Mouse (Mus musculus) heart, postnatal 0 days (tissue): Measurements from ENCODE around the gene Wapl.

ENCODE experiments used
- CTCF ChIP-seq: IDR thresholded peaks from 2 replicates; pipeline ENCODE4 v1.5.1; 2016; ENCODE audit warnings: antibody characterized with exemption, control low read depth, low read depth
- EP300 ChIP-seq: IDR thresholded peaks from 2 replicates; pipeline ENCODE4 v1.6.1; 2016; ENCODE audit warnings: antibody characterized with exemption, low read depth

DNA sequence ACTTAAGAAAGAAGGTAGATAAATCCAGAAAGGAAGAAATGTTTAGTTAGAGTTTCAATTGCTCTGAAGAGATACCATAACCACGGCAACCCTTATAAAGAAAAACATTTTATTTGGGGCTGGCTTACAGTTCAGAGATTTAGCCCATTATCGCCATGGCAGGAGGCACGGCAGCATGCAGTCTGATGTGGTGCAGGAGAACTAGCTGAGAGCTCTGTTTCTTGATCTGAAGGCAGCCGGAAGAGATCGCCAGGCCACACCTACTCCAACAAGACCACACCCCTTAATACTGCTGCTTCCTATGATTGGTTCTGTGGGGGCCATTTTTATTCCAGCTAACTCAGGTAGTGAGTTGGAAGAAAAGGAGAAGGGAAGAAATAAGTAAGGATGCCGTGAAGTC is 100.5 kb downstream of the Wapl start:
- no peak for TF ChIP-seq CTCF
- TF ChIP-seq EP300, result no peak
